8 mouse cellular contexts compared by ENCODE assay signal in genomic region chr12:85705002-85705830, GRCm38 (mm10). TPM values are rescaled to one million over a fixed set of nuclear protein-coding genes. Genes with fewer than 3 reads are reported as not detected.
A peak's percentile ranks its signal among the peaks of the same experiment; 100 is the strongest.
DNase-seq lines count a peak whose midpoint lies in the region; ATAC-seq and TF ChIP-seq lines count a peak whose summit lies in the region.

No protein-coding gene starts in this region.

- ATAC-seq in hindbrain, embryonic 16.5 days = peak; percentile 76

- H3K4me3 ChIP-seq in gastrocnemius, adult 2 months = peak overlapping the region; percentile 69
- H3K4me3 ChIP-seq in hindbrain, embryonic 16.5 days (ENCODE audit: low read length) = peak overlapping the region; percentile 36

- H3K9ac ChIP-seq in hindbrain, embryonic 16.5 days (ENCODE audit: low read depth, low read length) = peak overlapping the region; percentile 59

- intact Hi-C loops in gastrocnemius, adult 2 months (cut with DNase I) = no loop called here

- peak overlapping the region; percentile 64 for H3K4me2 ChIP-seq in hindbrain, embryonic 16.5 days (ENCODE audit: low read length)

- H3K4me1 ChIP-seq in hindbrain, embryonic 16.5 days (ENCODE audit: control insufficient read depth, insufficient read depth, low read depth, low read length) = peaks cover 10% of the 10 kb centered on the region

- peak; percentile 16; the same call in 1 of the 2 replicates for TF ChIP-seq CTCF in gastrocnemius, adult 2 months (IDR thresholded peaks at IDR 0.05)

- no peaks in the 10 kb centered on the region for H3K9me3 ChIP-seq in hindbrain, embryonic 16.5 days (ENCODE audit: control insufficient read depth, low read length)

- H3K27ac ChIP-seq in gastrocnemius, adult 2 months = peak overlapping the region; percentile 82
- no peak overlapping the region for H3K27ac ChIP-seq in hindbrain, embryonic 16.5 days (ENCODE audit: low read depth, low read length)

- WGBS in hindbrain, embryonic 16.5 days = 13% methylated on average over 20 of the region's 20 CpGs

- DNase-seq in MN1 (ENCODE audit: low spot score) = peak; percentile 78
- peak; percentile 25 to 43 for DNase-seq in cerebellum, postnatal 25 days
- DNase-seq in gastrocnemius, adult 2 months = peak; percentile 84
- DNase-seq in left cerebral cortex, adult 18-20 months (ENCODE audit: low spot score in 2 of 2) = peak; percentile 18 to 39
- peak; percentile 93 for DNase-seq in lung, postnatal 36 days
- DNase-seq in retina, embryonic 14.5 days (ENCODE audit: low spot score) = peak; percentile 70
- DNase-seq in urinary bladder, adult 18-20 months (ENCODE audit: low spot score in 2 of 2) = peak; percentile 77 to 81

- H3K27me3 ChIP-seq in hindbrain, embryonic 16.5 days (replicated peaks; ENCODE audit: control insufficient read depth, insufficient read depth, low read length) = peaks cover 3% of the 10 kb centered on the region; the same call in 1 of the 2 replicates

- H3K36me3 ChIP-seq in hindbrain, embryonic 16.5 days (ENCODE audit: control insufficient read depth, insufficient read depth, low read length) = no peaks in the 10 kb centered on the region

RNA-seq across cellular contexts. Expression of gene Batf, which starts 18.7 kb away (rescaled TPM):
- total RNA-seq in gastrocnemius, adult 2 months (2021) = under 1 TPM in 1 of 2 experiments, not detected in 1; 0.33 TPM
- 1.2 and 1.3 TPM in 2 replicates for polyA plus RNA-seq in hindbrain, embryonic 16.5 days (2015; fragmentation: Nextera tagmentation; extraction: Ambion mirVana)
- total RNA-seq in left cerebral cortex, adult 18-20 months (2021) = under 1 TPM; 0.40 to 0.73 TPM

RNA-seq across cellular contexts. Expression of gene Flvcr2, which starts 41.1 kb away (rescaled TPM):
- under 1 TPM; 0.50 to 0.51 TPM for total RNA-seq in gastrocnemius, adult 2 months (2021)
- 6.3 and 6.9 TPM in 2 replicates for polyA plus RNA-seq in hindbrain, embryonic 16.5 days (2015; fragmentation: Nextera tagmentation; extraction: Ambion mirVana)
- 1 to 10 TPM; 1.3 to 2.3 TPM for total RNA-seq in left cerebral cortex, adult 18-20 months (2021)

Comparison
In these comparisons a context has a peak if more than half of its experiments do, and no peak if none do; other contexts are left out.
1. DNase-seq: peak in every context shown above with its lines; median percentile 93 in lung, postnatal 36 days; 84 in gastrocnemius, adult 2 months; 79 in urinary bladder, adult 18-20 months; 78 in MN1; 70 in retina, embryonic 14.5 days; 34 in cerebellum, postnatal 25 days; 28 in left cerebral cortex, adult 18-20 months.